Mouse (Mus musculus) hindbrain, embryonic 11.5 days (tissue): ENCODE results near the gene Cfap61. TPM values are rescaled to one million over a fixed set of nuclear protein-coding genes. Genes with fewer than 3 reads are reported as not detected.
A peak's percentile ranks its signal among the peaks of the same experiment; 100 is the strongest.

Experiments
- ATAC-seq: fragments of 200-750 bp; cut with Nextera tagmentation; 2 replicates; pipeline ENCODE4 v1.8.0; 2017; ENCODE audit warnings: mild to moderate bottlenecking, moderate TSS enrichment, moderate library complexity; ENCODE audit not compliant: low FRiP score
- DNase-seq: peaks from one replicate; pipeline ENCODE4 v3.0.0-alpha.2; 2015; ENCODE audit warnings: low spot score
- H3K27ac ChIP-seq: fragments of 300-500 bp; sonication (generic); 2 replicates; pipeline ENCODE4 v1.5.1; 2014; ENCODE audit warnings: mild to moderate bottlenecking, low read depth, low read length
- H3K27me3 ChIP-seq: fragments of 300-500 bp; sonication (generic); 2 replicates; pipeline ENCODE4 v1.6.1; 2014; ENCODE audit warnings: mild to moderate bottlenecking, low read length, moderate library complexity, mixed read lengths; ENCODE audit not compliant: control insufficient read depth, insufficient read depth
- H3K36me3 ChIP-seq: fragments of 300-500 bp; sonication (generic); 2 replicates; pipeline ENCODE4 v1.6.1; 2014; ENCODE audit warnings: mild to moderate bottlenecking, low read length, moderate library complexity, mixed read lengths; ENCODE audit not compliant: control insufficient read depth, insufficient read depth
- H3K4me1 ChIP-seq: fragments of 300-500 bp; sonication (generic); replicated peaks from 2 replicates; pipeline ENCODE4 v1.6.1; 2014; ENCODE audit warnings: low read length, mixed read lengths; ENCODE audit not compliant: control insufficient read depth, insufficient read depth
- H3K4me2 ChIP-seq: fragments of 300-500 bp; sonication (generic); replicated peaks from 2 replicates; pipeline ENCODE4 v1.6.1; 2014; ENCODE audit warnings: mild to moderate bottlenecking, low read depth, low read length
- H3K4me3 ChIP-seq: fragments of 300-500 bp; sonication (generic); 2 replicates; pipeline ENCODE4 v1.5.1; 2014; ENCODE audit warnings: low read depth, low read length
- H3K9ac ChIP-seq: fragments of 300-500 bp; sonication (generic); 2 replicates; pipeline ENCODE4 v1.6.1; 2014; ENCODE audit warnings: low read depth, low read length
- H3K9me3 ChIP-seq: fragments of 300-500 bp; sonication (generic); 2 replicates; pipeline ENCODE4 v1.6.1; 2016; ENCODE audit warnings: low read length; ENCODE audit not compliant: control insufficient read depth
- WGBS: fragments of 180-500 bp; shearing (Covaris S2); extraction: QIAGEN DNeasy Blood & Tissue Kit; methylation state at CpG from one replicate; pipeline ENCODE4 v1.1.7; 2014; 5-methylcytosine and 5-hydroxymethylcytosine counted together
- polyA plus RNA-seq: library from polyadenylated mRNA; unstranded; fragments of >200 nt; fragmentation: Nextera tagmentation; extraction: Ambion mirVana; gene quantifications from 2 replicates; pipeline ENCODE4 v1.2.1, GENCODE M21; 2014

The Cfap61 gene
- polyA plus RNA-seq, 1 experiment from 2014 or later: 2.4 TPM

GRCm38 (mm10) chr2:146022846-146023245, 88.3 kb downstream of the Cfap61 start:
- Histone ChIP-seq H3K36me3 (no peaks in the 10 kb centered on the region), H3K9ac (no peak overlapping the region), H3K4me1 (no peaks in the 10 kb centered on the region), H3K9me3 (no peaks in the 10 kb centered on the region), H3K4me3 (no peak overlapping the region), H3K27me3 (no peaks in the 10 kb centered on the region), H3K27ac (no peak overlapping the region), H3K4me2 (no peak overlapping the region)
- no peak for DNase-seq
- no peak for ATAC-seq
- WGBS: 92% methylated on average over 6 of the region's 6 CpGs

- 94% methylated on average over 5 of the region's 5 CpGs for WGBS
- no peaks in the 10 kb centered on the region for H3K27me3 ChIP-seq
- ATAC-seq: no peak
These were observed 109.1 kb downstream of the Cfap61 start for GRCm38 (mm10) chr2:146043640-146044039.

GRCm38 (mm10) chr2:146044926-146045890, 110.6 kb downstream of the Cfap61 start:
- Histone ChIP-seq H3K27me3 (no peaks in the 10 kb centered on the region), H3K4me3 (no peak overlapping the region), H3K4me1 (no peaks in the 10 kb centered on the region), H3K36me3 (no peaks in the 10 kb centered on the region), H3K9ac (no peak overlapping the region), H3K4me2 (no peak overlapping the region), H3K27ac (no peak overlapping the region), H3K9me3 (no peaks in the 10 kb centered on the region)
- 58% methylated on average over 24 of the region's 24 CpGs for WGBS
- ATAC-seq (no peak), DNase-seq (no peak)

More at GRCm38 (mm10) chr2:146043640-146044039, 109.1 kb downstream of the Cfap61 start:
- no peak for DNase-seq
- no peak overlapping the region for H3K4me2 ChIP-seq
- no peaks in the 10 kb centered on the region for H3K36me3 ChIP-seq
- H3K9me3 ChIP-seq: no peaks in the 10 kb centered on the region
- H3K9ac ChIP-seq: no peak overlapping the region
- H3K27ac ChIP-seq: no peak overlapping the region
- H3K4me3 ChIP-seq: no peak overlapping the region
- no peaks in the 10 kb centered on the region for H3K4me1 ChIP-seq

GRCm38 (mm10) chr2:146047691-146048090, 113.1 kb downstream of the Cfap61 start:
- no peak overlapping the region for H3K9ac ChIP-seq
- no peaks in the 10 kb centered on the region for H3K27me3 ChIP-seq
- H3K4me1 ChIP-seq: no peaks in the 10 kb centered on the region
- DNase-seq: no peak
- H3K4me3 ChIP-seq: no peak overlapping the region
- no peak overlapping the region for H3K4me2 ChIP-seq
- no peak overlapping the region for H3K27ac ChIP-seq
- no peak for ATAC-seq
- H3K36me3 ChIP-seq: no peaks in the 10 kb centered on the region
- no peaks in the 10 kb centered on the region for H3K9me3 ChIP-seq
- 89% methylated on average over 4 of the region's 4 CpGs for WGBS

- ATAC-seq: no peak
These were observed 113.7 kb downstream of the Cfap61 start for GRCm38 (mm10) chr2:146048221-146048829.

GRCm38 (mm10) chr2:146049339-146049738, 114.8 kb downstream of the Cfap61 start:
- H3K4me2 ChIP-seq: no peak overlapping the region
- no peak overlapping the region for H3K27ac ChIP-seq
- DNase-seq (no peak), ATAC-seq (no peak)
- no peaks in the 10 kb centered on the region for H3K9me3 ChIP-seq
- no peak overlapping the region for H3K9ac ChIP-seq
- H3K4me1 ChIP-seq: no peaks in the 10 kb centered on the region
- H3K27me3 ChIP-seq: no peaks in the 10 kb centered on the region
- no peak overlapping the region for H3K4me3 ChIP-seq
- 89% methylated on average over 5 of the region's 5 CpGs for WGBS
- H3K36me3 ChIP-seq: no peaks in the 10 kb centered on the region

More at GRCm38 (mm10) chr2:146048221-146048829, 113.7 kb downstream of the Cfap61 start:
- H3K36me3 ChIP-seq: no peaks in the 10 kb centered on the region
- no peaks in the 10 kb centered on the region for H3K9me3 ChIP-seq
- WGBS: 74% methylated on average over 17 of the region's 17 CpGs
- H3K4me3 ChIP-seq: no peak overlapping the region
- no peaks in the 10 kb centered on the region for H3K4me1 ChIP-seq
- H3K27me3 ChIP-seq: no peaks in the 10 kb centered on the region
- no peak for DNase-seq
- no peak overlapping the region for H3K4me2 ChIP-seq
- no peak overlapping the region for H3K9ac ChIP-seq
- no peak overlapping the region for H3K27ac ChIP-seq

GRCm38 (mm10) chr2:146050069-146050468, 115.5 kb downstream of the Cfap61 start:
- 37% methylated on average over 3 of the region's 3 CpGs for WGBS

GRCm38 (mm10) chr2:146051334-146051733, 116.8 kb downstream of the Cfap61 start:
- 77% methylated on average over 4 of the region's 4 CpGs for WGBS
- Histone ChIP-seq H3K4me3 (no peak overlapping the region), H3K9ac (no peak overlapping the region), H3K4me2 (no peak overlapping the region), H3K27ac (no peak overlapping the region), H3K27me3 (no peaks in the 10 kb centered on the region), H3K36me3 (no peaks in the 10 kb centered on the region), H3K9me3 (no peaks in the 10 kb centered on the region), H3K4me1 (no peaks in the 10 kb centered on the region)
- DNase-seq (no peak), ATAC-seq (no peak)

More at GRCm38 (mm10) chr2:146050069-146050468, 115.5 kb downstream of the Cfap61 start:
- H3K4me1 ChIP-seq: no peaks in the 10 kb centered on the region
- H3K9ac ChIP-seq: no peak overlapping the region
- H3K9me3 ChIP-seq: no peaks in the 10 kb centered on the region
- H3K27me3 ChIP-seq: no peaks in the 10 kb centered on the region
- H3K27ac ChIP-seq: no peak overlapping the region
- H3K36me3 ChIP-seq: no peaks in the 10 kb centered on the region
- no peak overlapping the region for H3K4me3 ChIP-seq
- H3K4me2 ChIP-seq: no peak overlapping the region
- peak; percentile 12 for DNase-seq
- no peak for ATAC-seq
